In genomic region chr5:52044101-52044500, GRCm38 (mm10) we compare ENCODE assay signal across 35 mouse cellular contexts.
"Had no signal": no experiment of that assay in that cellular context is flagged by ENCODE, and none has a peak within 500 bp of the region (broad histone marks: within the 10 kb centered on the region; RNA-seq: fewer than 3 reads in every experiment).

No protein-coding gene starts in this region.

- DNase-seq: heart, postnatal 10 days; heart, postnatal 14 days; heart, postnatal 36 days; heart, postnatal 4 days; kidney, adult 11 months; kidney, adult 18-20 months; kidney, adult 2 months; kidney, adult 8-10 months; kidney, adult 9 months; kidney, postnatal 10 days; kidney, postnatal 14 days; kidney, postnatal 25 days; kidney, postnatal 36 days; kidney, postnatal 4 days; layer of hippocampus, adult 9-11 months; layer of hippocampus, postnatal 36 days had no signal

- ATAC-seq: hindbrain, embryonic 16.5 days; hindbrain, postnatal 0 days; inflammation-experienced regulatory T-cells, adult 6 months; intestine, embryonic 15.5 days; intestine, embryonic 16.5 days; intestine, postnatal 0 days had no signal

- H3K27me3 ChIP-seq: heart, embryonic 12.5 days; heart, embryonic 13.5 days; heart, embryonic 15.5 days; hindbrain, embryonic 12.5 days; hindbrain, embryonic 13.5 days; hindbrain, embryonic 15.5 days; intestine, embryonic 15.5 days; kidney, embryonic 15.5 days had no signal

- H3K4me1 ChIP-seq: hindbrain, embryonic 10.5 days; hindbrain, embryonic 12.5 days; hindbrain, embryonic 15.5 days; intestine, embryonic 15.5 days; kidney, embryonic 15.5 days had no signal

- H3K9ac ChIP-seq: heart, embryonic 12.5 days; heart, embryonic 13.5 days; heart, embryonic 15.5 days; hindbrain, embryonic 12.5 days; hindbrain, embryonic 13.5 days; hindbrain, embryonic 14.5 days; hindbrain, embryonic 15.5 days; intestine, embryonic 15.5 days; kidney, embryonic 15.5 days had no signal

- H3K9me3 ChIP-seq: heart, embryonic 10.5 days; heart, embryonic 12.5 days; heart, embryonic 13.5 days; heart, embryonic 15.5 days; hindbrain, embryonic 10.5 days; hindbrain, embryonic 12.5 days; hindbrain, embryonic 13.5 days; hindbrain, embryonic 15.5 days; intestine, embryonic 15.5 days; kidney, embryonic 15.5 days had no signal

- H3K27ac ChIP-seq: heart, embryonic 10.5 days; heart, embryonic 13.5 days; heart, embryonic 15.5 days; hindbrain, embryonic 10.5 days; hindbrain, embryonic 12.5 days; hindbrain, embryonic 13.5 days; hindbrain, embryonic 14.5 days; hindbrain, embryonic 15.5 days; hindbrain, postnatal 0 days; intestine, embryonic 15.5 days; kidney, embryonic 15.5 days; kidney, postnatal 0 days; layer of hippocampus, adult 2 months; left cerebral cortex, adult 2 months had no signal

- H3K36me3 ChIP-seq: heart, embryonic 10.5 days; heart, embryonic 12.5 days; heart, embryonic 13.5 days; heart, embryonic 15.5 days; hindbrain, embryonic 10.5 days; hindbrain, embryonic 12.5 days; hindbrain, embryonic 13.5 days; hindbrain, embryonic 15.5 days; intestine, embryonic 15.5 days; kidney, embryonic 15.5 days had no signal

- H3K4me2 ChIP-seq: heart, embryonic 12.5 days; heart, embryonic 13.5 days; heart, embryonic 15.5 days; hindbrain, embryonic 12.5 days; hindbrain, embryonic 13.5 days; hindbrain, embryonic 14.5 days; hindbrain, embryonic 15.5 days; intestine, embryonic 15.5 days; kidney, embryonic 15.5 days had no signal

- H3K4me3 ChIP-seq: heart, embryonic 10.5 days; heart, embryonic 12.5 days; heart, embryonic 13.5 days; heart, embryonic 15.5 days; hindbrain, embryonic 10.5 days; hindbrain, embryonic 12.5 days; hindbrain, embryonic 13.5 days; hindbrain, embryonic 15.5 days; intestine, embryonic 15.5 days; kidney, embryonic 15.5 days; layer of hippocampus, adult 2 months; left cerebral cortex, adult 2 months had no signal
